ENCODE assay signal across 20 mouse cellular contexts in genomic region chr13:98078251-98078650, GRCm38 (mm10).
A peak's percentile ranks its signal among the peaks of the same experiment; 100 is the strongest.
DNase-seq lines count a peak whose midpoint lies in the region; ATAC-seq and TF ChIP-seq lines count a peak whose summit lies in the region.
"Had no signal": no experiment of that assay in that cellular context is flagged by ENCODE, and none has a peak within 500 bp of the region (broad histone marks: within the 10 kb centered on the region; RNA-seq: fewer than 3 reads in every experiment).

No protein-coding gene starts in this region.

- no peaks in the 10 kb centered on the region; the same call in 1 of the 2 replicates for H3K4me1 ChIP-seq in embryonic facial prominence, embryonic 12.5 days
- peaks cover 15% of the 10 kb centered on the region for H3K4me1 ChIP-seq in embryonic facial prominence, embryonic 10.5 days
- 0 out of 2 replicates have a peak, but pooled peaks cover 7% of the 10 kb centered on the region for H3K4me1 ChIP-seq in heart, embryonic 13.5 days
- no peaks in the 10 kb centered on the region for H3K4me1 ChIP-seq in kidney, postnatal 0 days (replicated peaks; ENCODE audit: insufficient read depth, low read length)
- H3K4me1 ChIP-seq in midbrain, embryonic 13.5 days (replicated peaks), result 0 out of 2 replicates have a peak, but pooled peaks cover 5% of the 10 kb centered on the region
- H3K4me1 ChIP-seq: forebrain, embryonic 13.5 days; liver, embryonic 15.5 days; megakaryocyte, embryonic 14.5 days had no signal

- WGBS in embryonic facial prominence, embryonic 12.5 days, result 84% methylated on average over 5 of the region's 5 CpGs
- WGBS in embryonic facial prominence, embryonic 10.5 days, result 82% methylated on average over 5 of the region's 5 CpGs
- 73% methylated on average over 5 of the region's 5 CpGs for WGBS in heart, embryonic 13.5 days
- 73% methylated on average over 5 of the region's 5 CpGs for WGBS in kidney, postnatal 0 days
- 87% methylated on average over 5 of the region's 5 CpGs for WGBS in midbrain, embryonic 13.5 days

- H3K27ac ChIP-seq in embryonic facial prominence, embryonic 12.5 days, result peak overlapping the region; percentile 46; the same call in 1 of the 2 replicates
- H3K27ac ChIP-seq in embryonic facial prominence, embryonic 10.5 days (replicated peaks), result no peak overlapping the region
- peak overlapping the region; percentile 42; the same call in 1 of the 2 replicates for H3K27ac ChIP-seq in heart, embryonic 13.5 days (replicated peaks)
- 0 out of 2 replicates have a peak overlapping the region, but pooled peaks have one; percentile 13 for H3K27ac ChIP-seq in kidney, postnatal 0 days
- H3K27ac ChIP-seq in midbrain, embryonic 13.5 days, result no peak overlapping the region
- H3K27ac ChIP-seq: forebrain, embryonic 13.5 days; hindbrain, postnatal 0 days; limb, embryonic 13.5 days; liver, embryonic 15.5 days had no signal

- no peak overlapping the region for H3K4me3 ChIP-seq in embryonic facial prominence, embryonic 12.5 days
- no peak overlapping the region for H3K4me3 ChIP-seq in embryonic facial prominence, embryonic 10.5 days
- no peak overlapping the region for H3K4me3 ChIP-seq in heart, embryonic 13.5 days
- H3K4me3 ChIP-seq in kidney, postnatal 0 days (replicated peaks; ENCODE audit: low read depth, low read length), result no peak overlapping the region
- no peak overlapping the region for H3K4me3 ChIP-seq in midbrain, embryonic 13.5 days (replicated peaks)
- H3K4me3 ChIP-seq: forebrain, embryonic 13.5 days; limb, embryonic 13.5 days; liver, embryonic 15.5 days; megakaryocyte, embryonic 14.5 days had no signal

- ATAC-seq in embryonic facial prominence, embryonic 12.5 days (ENCODE audit: insufficient number of reproducible peaks, insufficient read depth, low FRiP score, low TSS enrichment), result no peak
- ATAC-seq in heart, embryonic 13.5 days (ENCODE audit: extremely low read depth, insufficient number of reproducible peaks, low FRiP score, low TSS enrichment), result no peak
- no peak for ATAC-seq in kidney, postnatal 0 days (replicated peaks; ENCODE audit: low FRiP score, low read depth)
- ATAC-seq in midbrain, embryonic 13.5 days, result no peak
- ATAC-seq: forebrain, embryonic 13.5 days; hindbrain, postnatal 0 days; lung, postnatal 0 days; midbrain, embryonic 16.5 days had no signal

- H3K9me3 ChIP-seq in embryonic facial prominence, embryonic 12.5 days, result no peaks in the 10 kb centered on the region
- H3K9me3 ChIP-seq in embryonic facial prominence, embryonic 10.5 days, result no peaks in the 10 kb centered on the region
- 0 out of 2 replicates have a peak, but pooled peaks cover 4% of the 10 kb centered on the region for H3K9me3 ChIP-seq in heart, embryonic 13.5 days
- H3K9me3 ChIP-seq in kidney, postnatal 0 days (replicated peaks; ENCODE audit: low read length), result no peaks in the 10 kb centered on the region
- no peaks in the 10 kb centered on the region for H3K9me3 ChIP-seq in midbrain, embryonic 13.5 days
- H3K9me3 ChIP-seq: forebrain, embryonic 13.5 days; limb, embryonic 13.5 days; liver, embryonic 15.5 days; megakaryocyte, embryonic 14.5 days had no signal

- H3K9ac ChIP-seq in embryonic facial prominence, embryonic 12.5 days, result no peak overlapping the region
- H3K9ac ChIP-seq in heart, embryonic 13.5 days, result no peak overlapping the region
- no peak overlapping the region for H3K9ac ChIP-seq in kidney, postnatal 0 days (ENCODE audit: low read depth, low read length)
- H3K9ac ChIP-seq in midbrain, embryonic 13.5 days (replicated peaks), result no peak overlapping the region
- H3K9ac ChIP-seq: forebrain, embryonic 13.5 days; limb, embryonic 13.5 days; liver, embryonic 15.5 days had no signal

- no peak overlapping the region for H3K4me2 ChIP-seq in embryonic facial prominence, embryonic 12.5 days (replicated peaks)
- H3K4me2 ChIP-seq in heart, embryonic 13.5 days, result no peak overlapping the region
- no peak overlapping the region for H3K4me2 ChIP-seq in kidney, postnatal 0 days (ENCODE audit: low read length)
- no peak overlapping the region for H3K4me2 ChIP-seq in midbrain, embryonic 13.5 days (replicated peaks)
- H3K4me2 ChIP-seq: forebrain, embryonic 13.5 days; limb, embryonic 13.5 days; liver, embryonic 15.5 days had no signal

- H3K27me3 ChIP-seq in embryonic facial prominence, embryonic 12.5 days, result no peaks in the 10 kb centered on the region
- H3K27me3 ChIP-seq in embryonic facial prominence, embryonic 10.5 days (replicated peaks; ENCODE audit: low read depth, poor library complexity, severe bottlenecking), result no peaks in the 10 kb centered on the region
- H3K27me3 ChIP-seq in heart, embryonic 13.5 days (replicated peaks), result no peaks in the 10 kb centered on the region
- no peaks in the 10 kb centered on the region for H3K27me3 ChIP-seq in kidney, postnatal 0 days (ENCODE audit: insufficient read depth, low read length)
- no peaks in the 10 kb centered on the region for H3K27me3 ChIP-seq in midbrain, embryonic 13.5 days
- H3K27me3 ChIP-seq: forebrain, embryonic 13.5 days; limb, embryonic 13.5 days; liver, embryonic 15.5 days; megakaryocyte, embryonic 14.5 days had no signal

- no peaks in the 10 kb centered on the region for H3K36me3 ChIP-seq in embryonic facial prominence, embryonic 12.5 days
- no peaks in the 10 kb centered on the region for H3K36me3 ChIP-seq in embryonic facial prominence, embryonic 10.5 days (replicated peaks)
- peaks cover 3% of the 10 kb centered on the region; the same call in 1 of the 2 replicates for H3K36me3 ChIP-seq in heart, embryonic 13.5 days
- H3K36me3 ChIP-seq in kidney, postnatal 0 days (ENCODE audit: insufficient read depth, low read length), result no peaks in the 10 kb centered on the region
- H3K36me3 ChIP-seq in midbrain, embryonic 13.5 days, result no peaks in the 10 kb centered on the region
- H3K36me3 ChIP-seq: limb, embryonic 13.5 days; liver, embryonic 15.5 days had no signal

- intact Hi-C loops in heart, postnatal 25 days (cut with DNase I), result no loop called here

- TF ChIP-seq CTCF in kidney, postnatal 0 days (IDR thresholded peaks at IDR 0.05; ENCODE audit: low read depth), result no peak

- DNase-seq in embryonic facial prominence, embryonic 10.5 days (ENCODE audit: low spot score), result no peak
- DNase-seq in heart, postnatal 25 days (ENCODE audit: low spot score), result no peak
- DNase-seq in kidney, postnatal 0 days (ENCODE audit: low spot score), result no peak
- DNase-seq in kidney, adult 18-20 months, result no peak
- DNase-seq in B cell, adult 2 months, result no peak
- DNase-seq: adrenal gland, adult 8-10 months; cerebellum, adult 11 months; cerebellum, postnatal 14 days; retina, postnatal 1 day; right cerebral cortex, postnatal 4 days had no signal

Comparison
In these comparisons a context has a peak if more than half of its experiments do, and no peak if none do; other contexts are left out.
1. H3K27ac ChIP-seq: peak in embryonic facial prominence, embryonic 12.5 days (single experiment), heart, embryonic 13.5 days (single experiment) and kidney, postnatal 0 days (single experiment); none in embryonic facial prominence, embryonic 10.5 days (single experiment) and midbrain, embryonic 13.5 days (single experiment).